Mouse (Mus musculus) spleen, postnatal 14 days (tissue): ENCODE results near the gene Ogn.
A peak's percentile ranks its signal among the peaks of the same experiment; 100 is the strongest.

Experiments
- DNase-seq, 2 experiments: peaks; one replicate each; pipeline ENCODE4 v3.0.0; 2021 to 2022; ENCODE audit warnings: low spot score in 2 of 2

Gene Ogn

DNA sequence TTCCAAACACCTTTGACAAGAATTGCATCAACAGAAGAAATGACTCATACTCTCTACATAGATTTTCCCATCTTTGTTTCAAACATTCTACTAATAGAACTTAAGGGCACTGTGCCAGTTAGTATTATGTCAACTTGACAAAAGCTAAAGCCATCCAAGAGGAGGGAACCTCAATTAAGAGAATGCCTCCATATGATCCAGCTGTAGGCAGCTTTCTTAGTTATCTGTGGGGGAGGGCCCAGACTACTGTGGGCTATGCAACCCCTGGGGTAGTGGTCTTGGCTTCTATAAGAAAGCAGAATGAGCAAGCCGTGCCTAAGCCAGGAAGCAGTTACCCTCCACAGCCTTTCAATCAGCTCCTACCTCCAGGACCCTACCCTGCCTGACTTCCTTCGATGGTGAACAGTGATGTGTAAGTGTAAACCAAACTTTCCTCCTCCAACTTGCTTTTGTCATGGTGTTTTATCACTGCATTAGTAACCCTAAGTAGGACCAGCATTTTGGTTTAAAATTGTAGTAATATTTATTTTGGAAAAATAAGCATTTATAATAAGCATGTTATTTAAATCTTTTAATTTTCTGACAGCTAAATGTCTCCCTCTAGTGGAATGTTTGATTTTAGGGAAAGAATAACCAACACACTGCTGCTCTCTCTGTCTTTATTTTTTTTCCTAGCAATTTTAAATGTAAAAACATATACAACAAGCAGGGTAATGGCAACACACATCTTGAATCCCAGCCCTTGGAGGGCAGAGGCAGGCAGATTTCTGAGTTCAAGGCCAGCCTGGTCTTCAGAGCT lies 37.1 kb downstream of the Ogn start:
- DNase-seq: no peak

DNA sequence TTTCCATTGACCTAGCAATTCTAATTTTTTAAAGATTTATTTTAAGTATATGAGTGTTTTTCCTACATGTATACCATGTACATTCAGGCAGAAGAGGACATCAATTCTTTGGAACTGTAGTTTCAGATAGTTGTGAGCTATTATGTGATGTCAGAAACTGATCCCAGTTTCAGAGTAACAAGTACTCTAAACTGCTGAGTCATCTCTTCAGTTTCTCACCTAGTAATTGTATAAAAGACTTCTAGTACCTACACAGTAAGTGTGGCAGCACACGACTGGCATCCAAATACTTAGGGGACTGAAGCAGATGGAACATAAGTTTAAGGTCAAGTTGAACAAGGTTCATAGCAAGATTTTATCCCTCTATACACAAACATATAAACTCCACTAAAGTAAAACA lies 38.2 kb downstream of the Ogn start:
- DNase-seq: no peak

DNA sequence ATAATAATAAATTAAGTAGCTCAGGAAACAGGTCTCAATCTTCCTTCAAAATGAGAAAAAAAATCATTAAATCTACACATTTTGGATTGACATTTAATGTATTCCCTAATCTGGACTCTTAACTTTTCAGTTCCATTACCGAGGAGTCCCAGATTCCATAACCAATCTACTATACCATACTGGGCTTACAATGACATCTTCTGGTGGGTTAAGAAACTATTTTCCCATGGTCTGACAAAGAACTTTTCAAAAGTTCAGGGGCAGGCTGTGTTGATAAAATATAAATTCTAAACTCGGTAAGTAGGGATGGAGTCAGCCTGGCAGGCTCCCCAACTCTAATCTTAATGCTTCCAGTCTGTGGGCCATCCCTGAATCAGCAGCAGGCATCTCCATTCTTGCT lies 43.3 kb downstream of the Ogn start:
- DNase-seq: no peak

DNA sequence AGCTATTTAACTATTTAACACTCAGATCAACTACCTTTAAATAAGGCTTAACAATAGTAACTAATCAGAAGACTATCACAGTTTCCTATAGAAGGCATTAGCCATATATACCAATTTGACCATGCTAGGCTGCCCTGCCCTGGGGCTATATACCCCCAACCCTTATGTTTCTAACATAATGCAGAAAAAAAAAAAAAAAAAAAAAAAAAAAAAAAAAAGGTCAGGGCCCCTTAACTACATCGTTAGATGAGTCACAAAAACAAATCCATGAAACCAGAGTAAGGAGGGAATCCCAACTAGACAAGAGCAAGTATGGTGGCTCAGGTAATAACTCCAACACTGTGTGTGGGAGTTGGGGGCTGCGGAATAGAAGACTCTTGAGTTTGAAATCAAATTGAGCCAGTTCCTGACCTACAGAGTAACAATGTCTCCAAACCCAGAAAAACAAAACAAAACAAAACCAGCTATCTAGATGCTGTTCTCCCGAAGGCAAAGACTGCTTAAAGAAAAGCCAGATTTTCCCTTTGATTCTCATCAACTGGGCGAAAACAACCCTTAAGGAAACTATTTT lies 44.0 kb downstream of the Ogn start:
- DNase-seq: no peak

DNA sequence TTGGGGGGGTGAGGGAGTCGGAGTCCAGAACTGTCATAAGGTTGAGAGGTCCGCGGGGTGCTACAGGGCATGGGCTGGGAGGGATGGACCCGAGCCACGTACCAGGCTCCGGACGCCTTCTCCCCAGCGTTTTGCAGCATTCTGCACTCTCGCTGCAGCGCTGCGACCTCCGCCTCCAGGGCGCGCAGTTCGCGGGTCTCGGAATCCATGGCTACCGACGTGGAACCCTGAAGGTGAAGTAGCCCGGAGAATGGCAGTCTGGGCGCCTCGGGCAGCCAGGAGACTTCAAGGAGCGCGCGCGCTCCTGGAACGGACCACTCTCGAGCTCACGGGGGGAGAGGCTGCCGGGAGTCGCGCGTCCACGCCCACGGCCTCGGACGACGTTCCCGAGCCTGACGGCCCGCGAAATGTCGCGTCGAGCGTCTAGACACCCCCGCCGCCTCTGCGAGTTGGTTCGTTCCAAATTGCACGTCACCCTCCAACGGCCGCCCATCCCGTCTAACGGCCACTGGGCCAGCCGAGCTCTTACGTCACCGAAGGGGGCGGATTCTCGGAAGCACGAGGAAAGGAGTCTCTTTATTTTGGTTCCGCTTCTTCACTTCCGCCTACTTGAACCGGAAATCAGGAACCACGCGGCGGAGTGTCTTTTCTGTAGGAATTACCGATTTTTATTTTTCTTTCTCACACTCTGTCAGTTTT lies 44.8 kb downstream of the Ogn start, which contains the start of the genes Cenpp and Nol8:
Gene Cenpp (minus strand): TSS at position 305 of the 699 bp plus-strand sequence.
Gene Nol8 (plus strand): TSS at position 598 of the 699 bp plus-strand sequence.
- peak; percentile 99 to 100 for DNase-seq

DNA sequence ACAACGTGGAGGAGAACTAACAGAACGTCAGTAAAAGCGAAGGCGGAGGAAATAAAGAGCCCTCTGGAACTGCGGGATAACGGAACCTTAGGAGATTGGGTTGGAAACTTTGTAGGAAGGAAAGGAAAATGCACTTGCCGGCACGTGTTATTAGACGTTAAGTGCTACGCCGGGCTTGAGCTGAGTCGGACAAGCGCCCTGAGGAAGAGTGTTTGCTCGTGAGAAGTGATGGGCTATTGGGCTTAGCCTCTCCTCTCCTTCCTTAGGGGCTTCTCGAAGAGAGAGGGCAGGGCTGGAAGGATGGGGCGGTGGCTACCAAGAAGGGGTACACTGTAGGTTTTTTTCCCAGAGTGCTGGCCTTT lies 45.3 kb downstream of the Ogn start:
- peak; percentile 14 to 42 for DNase-seq
